Mouse (Mus musculus) cerebral cortex, adult 2 months (tissue): ENCODE measurements around the gene 8030411F24Rik.

Experiments used
- WGBS: fragments of 180-500 bp; shearing (Covaris S2); methylation state at CpG from one replicate; pipeline ENCODE4 v1.1.7; 2018; 5-methylcytosine and 5-hydroxymethylcytosine counted together

The 8030411F24Rik gene

DNA sequence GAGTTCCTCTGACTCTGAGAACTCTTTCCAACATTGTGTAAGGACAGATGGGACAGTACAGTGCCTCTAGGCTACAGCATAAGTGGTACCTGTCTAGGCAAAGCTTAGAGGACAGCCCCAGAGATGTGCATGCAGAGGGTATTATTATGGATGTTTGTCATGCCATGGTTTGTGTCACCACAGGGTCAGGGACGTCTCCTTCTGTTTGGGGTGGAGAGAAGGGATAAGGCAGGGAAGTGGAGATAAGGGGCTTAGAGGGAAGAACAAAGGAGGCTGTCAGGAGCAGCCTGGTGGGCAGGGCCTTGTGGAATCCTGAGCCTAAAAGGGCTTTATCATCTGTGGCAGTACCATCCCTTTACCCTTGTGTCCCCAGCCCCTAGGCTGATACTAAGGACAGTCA, at the start of gene 8030411F24Rik:
Gene 8030411F24Rik, plus strand, starts transcription at position 301 of the 400 bp plus-strand sequence.
- 24% methylated on average over 1 of the region's 1 CpGs for WGBS

DNA sequence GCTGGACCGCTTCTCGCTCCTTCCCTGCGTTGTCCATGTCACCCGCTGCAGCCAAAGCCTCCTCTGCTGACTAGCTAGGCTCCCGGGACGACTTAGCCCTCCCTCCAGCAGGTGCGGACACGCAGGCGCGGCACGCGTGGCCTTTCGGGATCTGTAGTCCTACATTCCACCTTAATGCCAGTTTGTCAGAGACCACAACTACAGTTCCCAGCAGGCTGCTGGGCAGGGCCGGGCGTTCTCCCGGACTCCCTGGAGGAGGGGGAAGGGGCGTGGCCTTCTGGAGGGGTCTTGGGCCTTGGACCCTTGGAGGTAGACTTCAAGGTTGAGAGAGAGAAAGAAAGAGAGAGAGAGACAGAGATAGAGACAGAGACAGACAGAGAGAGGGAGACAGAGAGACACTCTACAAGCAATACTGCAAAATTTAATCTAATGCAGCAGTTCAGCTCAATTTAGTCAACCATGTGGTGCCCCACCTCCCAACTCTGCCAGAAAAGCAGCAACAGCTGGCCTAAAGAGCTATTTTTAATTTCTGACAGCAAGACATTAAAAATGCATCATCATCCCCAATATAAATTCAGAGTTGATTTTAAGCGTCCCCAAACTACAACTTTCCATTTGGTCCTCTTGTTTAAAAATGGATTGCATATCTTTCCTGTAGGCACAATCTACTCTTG, 49.3 kb upstream of the 8030411F24Rik start, which contains the start of gene Napb:
Gene Napb, minus strand, starts transcription at position 141 of the 674 bp plus-strand sequence.
- 3% methylated on average over 18 of the region's 18 CpGs for WGBS

DNA sequence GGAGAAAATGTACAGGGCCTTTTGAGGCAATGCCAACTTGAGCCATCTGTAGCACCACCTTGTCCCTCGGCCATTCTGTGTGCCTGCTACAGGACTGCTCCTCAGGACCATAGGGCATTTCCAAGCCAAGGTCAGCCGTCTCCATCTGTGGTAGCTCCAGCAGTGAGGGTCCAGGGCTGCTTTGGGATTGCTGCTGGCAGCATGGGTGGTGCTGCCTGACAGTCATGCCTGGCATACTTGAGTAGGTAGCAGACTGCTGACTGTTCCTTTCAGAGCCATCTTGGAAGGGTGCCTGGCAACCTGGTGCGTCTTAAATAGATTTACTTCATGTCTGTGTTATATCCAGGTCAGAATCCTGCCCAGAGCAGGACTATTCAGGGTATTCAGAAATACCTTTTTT, 38.8 kb upstream of the 8030411F24Rik start:
- 34% methylated on average over 3 of the region's 3 CpGs for WGBS

DNA sequence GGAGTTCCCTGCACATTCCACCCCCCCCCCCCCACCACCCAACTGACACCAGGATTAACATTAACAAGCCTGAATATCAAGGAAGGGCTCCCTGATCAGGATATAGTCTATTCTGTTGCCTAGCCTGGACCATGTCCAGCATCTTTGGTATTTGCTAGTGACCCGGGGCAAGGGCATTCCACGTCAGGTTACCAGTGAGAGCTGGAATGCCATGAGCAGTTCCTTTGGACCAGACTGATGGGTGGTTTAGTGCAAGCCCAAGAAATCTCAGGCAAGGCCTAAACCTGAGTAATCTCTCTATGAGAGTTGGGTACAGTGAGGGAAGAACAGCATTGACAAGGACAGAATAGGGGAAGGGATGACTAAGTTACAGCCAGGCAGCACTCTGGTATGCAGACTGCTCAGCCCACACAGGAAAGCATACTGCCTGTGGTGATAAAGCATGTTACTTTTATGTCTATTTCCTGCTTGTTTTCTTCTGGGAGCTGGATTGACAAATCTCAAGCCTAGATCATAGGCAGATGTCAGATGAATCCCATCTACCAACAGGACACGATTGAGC, 37.9 kb upstream of the 8030411F24Rik start:
- WGBS = 77% methylated on average over 3 of the region's 3 CpGs

DNA sequence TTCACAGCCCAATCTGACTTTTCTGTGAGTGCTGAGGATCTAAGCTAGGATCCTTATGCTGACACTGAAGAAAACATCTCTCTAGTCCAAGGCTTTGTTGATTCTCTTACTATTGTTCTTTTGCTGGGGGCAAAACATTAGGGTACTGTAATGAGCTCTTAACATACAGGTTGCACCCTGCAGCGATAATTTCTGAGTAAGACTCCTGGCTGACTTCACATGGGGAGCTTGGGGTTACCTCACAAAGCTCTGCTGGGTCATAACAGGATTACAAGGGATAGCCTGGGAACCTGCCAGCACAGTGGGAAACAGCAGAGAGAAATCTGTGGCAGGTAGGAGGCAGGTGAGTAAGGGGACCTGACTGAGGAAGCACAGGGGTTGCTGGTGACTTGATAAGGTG, 31.8 kb upstream of the 8030411F24Rik start, which contains the start of gene Cstl1:
Gene Cstl1, plus strand, starts transcription at position 301 of the 400 bp plus-strand sequence.
- 84% methylated on average over 1 of the region's 1 CpGs for WGBS

DNA sequence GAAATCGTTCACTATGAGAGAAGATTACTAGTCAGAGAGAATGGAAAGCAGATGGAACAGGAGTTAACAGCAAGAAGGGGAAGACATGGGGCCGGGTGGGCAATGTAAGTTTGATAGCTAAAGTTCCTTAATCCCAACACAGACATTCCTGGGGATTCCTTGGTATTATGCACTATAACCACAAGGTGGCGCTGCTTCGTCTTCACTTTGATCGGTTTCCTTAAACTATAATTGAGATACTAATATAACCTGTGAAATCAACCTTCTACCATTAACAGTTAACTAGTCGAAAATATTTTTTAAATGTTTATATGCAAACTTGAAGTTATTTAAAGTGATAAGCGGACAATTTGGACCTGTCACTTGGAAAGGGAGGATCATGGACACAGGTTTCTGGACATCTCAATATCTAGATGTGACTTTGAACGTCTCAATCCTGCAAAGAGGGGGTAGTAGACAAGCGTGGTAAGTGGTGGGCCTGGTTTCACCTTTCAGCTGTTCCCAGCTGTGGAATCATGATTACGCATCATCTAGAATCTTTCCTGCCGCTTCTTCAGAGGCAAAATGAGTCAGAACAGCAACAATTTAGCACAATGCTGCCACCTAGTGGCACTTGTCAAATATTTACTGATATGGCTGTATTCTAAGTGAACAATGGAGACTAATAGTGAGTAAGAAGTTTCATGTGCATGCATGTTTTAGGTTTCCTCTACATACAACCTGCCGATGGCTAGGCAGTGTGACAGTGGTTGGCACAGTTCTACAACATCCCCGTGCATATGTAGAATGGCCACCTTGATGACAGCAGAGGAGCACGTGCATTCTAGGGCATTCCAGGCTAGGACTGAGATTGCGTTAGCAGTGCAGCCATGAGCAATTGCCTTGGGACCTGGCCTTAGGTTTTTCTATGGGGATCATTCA, 29.7 kb upstream of the 8030411F24Rik start:
- WGBS = 14% methylated on average over 15 of the region's 15 CpGs

DNA sequence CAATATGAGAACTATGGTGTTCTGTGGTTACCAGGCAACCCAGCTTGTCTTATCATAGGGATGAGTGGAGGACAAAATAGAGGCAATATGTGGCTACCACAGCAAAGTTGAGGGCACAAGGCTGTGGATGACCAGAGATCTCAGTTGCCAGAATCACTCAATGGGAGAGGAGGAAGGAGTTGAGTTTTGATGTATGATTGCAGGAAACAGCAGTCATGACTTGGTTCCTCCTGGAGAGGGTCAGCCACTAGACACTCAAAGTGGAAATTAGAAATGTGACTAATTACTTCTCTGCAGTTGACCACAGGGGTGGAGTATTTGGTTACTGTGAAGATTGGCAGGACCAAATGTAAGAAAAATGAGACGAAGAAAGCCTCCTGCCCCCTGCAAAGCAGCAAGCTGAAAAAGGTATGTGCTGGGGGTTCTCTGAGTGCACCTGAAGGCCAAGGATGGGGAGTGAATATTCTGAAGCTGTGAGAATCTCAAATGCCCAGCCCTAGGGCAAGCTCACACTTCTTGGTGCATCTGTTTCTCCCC, 27.4 kb upstream of the 8030411F24Rik start:
- WGBS = 74% methylated on average over 1 of the region's 1 CpGs

DNA sequence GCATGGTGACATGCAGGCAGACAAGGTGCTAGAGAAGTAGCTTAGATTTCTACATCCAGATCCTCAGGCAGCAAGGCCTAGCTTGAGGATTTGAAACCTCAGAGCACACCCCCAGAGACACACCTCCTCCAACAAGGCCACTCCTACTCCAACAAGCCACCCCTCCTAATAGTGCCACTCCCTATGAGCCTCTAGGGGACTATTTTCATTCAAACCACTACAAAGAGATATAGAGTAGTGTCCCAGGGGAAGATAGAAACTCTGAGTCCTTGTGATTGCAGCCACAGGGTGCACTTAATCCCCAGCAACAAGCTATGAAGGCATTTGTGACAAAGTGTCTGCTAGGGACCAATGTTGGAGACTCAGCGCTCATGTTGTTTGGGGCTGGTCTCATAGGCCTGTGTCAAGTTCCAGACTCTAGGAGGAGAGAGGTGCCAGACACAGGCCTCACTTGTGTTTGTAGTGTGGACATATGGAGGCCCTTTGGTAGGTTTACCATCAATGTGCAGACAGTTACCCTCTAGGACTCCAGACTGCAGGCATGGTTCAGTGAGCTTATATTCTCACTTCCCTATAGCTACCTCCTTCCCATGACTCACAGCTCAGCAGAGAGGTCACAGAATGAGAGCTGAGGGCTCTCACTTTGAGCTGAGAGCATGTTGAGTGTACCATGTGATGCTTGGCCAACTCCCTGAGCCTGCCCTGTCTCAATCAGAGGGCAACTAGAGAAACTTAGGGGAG, 18.0 kb upstream of the 8030411F24Rik start:
- 97% methylated on average over 1 of the region's 1 CpGs for WGBS

DNA sequence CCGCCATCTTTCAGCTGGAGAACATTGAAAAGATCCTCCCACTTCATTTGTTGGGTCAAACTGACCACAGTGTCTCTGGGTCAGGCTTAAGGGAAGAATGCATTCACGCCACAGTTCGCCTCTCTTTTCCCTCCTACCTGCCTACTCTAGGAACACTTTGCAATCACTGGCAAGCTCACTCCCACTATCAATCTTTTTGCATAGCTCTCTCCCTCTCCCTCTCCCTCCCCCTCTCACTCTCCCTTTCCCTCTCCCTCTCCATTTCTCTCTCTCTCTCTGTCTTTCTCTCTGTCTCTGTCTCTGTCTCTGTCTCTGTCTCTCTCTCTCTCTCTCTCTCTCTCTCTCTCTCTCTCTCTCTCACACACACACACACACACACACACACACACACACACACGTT, 10.4 kb upstream of the 8030411F24Rik start, which contains the start of gene Cst11:
Gene Cst11, minus strand, starts transcription at position 101 of the 400 bp plus-strand sequence.
- WGBS = 85% methylated on average over 4 of the region's 4 CpGs

DNA sequence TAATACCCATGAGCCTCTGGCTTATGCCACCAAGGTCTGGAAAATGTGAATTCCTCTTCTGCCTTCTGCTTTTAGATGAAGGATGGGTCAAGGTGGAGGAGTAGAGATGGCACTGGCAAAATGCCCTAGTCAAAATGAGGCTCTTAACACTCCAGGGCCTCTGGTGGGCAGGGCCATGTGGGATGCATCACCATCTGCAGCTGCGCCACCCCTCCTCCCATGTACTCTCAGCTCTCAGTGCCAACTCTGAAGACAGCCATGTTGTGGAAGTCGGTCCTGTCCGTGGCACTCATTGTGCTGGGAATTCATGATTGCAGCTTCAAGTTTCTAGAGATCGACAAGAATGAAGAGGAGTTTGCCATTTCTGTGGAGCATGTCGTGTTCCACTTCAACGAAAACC, 7.3 kb downstream of the 8030411F24Rik start, which contains the start of gene Cst12:
Gene Cst12, plus strand, starts transcription at position 220 of the 400 bp plus-strand sequence.
- WGBS = 88% methylated on average over 6 of the region's 6 CpGs

DNA sequence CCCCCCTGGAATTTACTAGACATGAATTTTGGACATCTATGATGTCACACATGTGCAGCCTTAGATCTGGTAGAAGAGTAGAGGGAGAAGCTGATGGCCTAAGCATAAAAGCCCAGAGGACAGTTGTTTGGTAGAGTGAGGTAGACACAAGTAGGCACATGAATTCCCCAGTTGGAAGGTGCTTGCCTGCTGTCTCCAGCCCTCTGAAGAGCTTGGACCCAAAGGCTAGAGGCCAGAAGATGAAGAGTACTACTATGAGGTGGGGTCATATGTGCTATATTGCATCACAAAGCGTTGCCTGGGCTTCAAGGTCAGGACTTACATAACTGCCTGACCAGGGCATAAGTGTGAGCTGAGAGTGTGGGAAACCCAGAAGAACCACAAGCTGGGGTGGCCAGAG, 16.7 kb downstream of the 8030411F24Rik start, which contains the start of gene Cst8:
Gene Cst8, plus strand, starts transcription at position 301 of the 400 bp plus-strand sequence.
- 88% methylated on average over 1 of the region's 1 CpGs for WGBS

DNA sequence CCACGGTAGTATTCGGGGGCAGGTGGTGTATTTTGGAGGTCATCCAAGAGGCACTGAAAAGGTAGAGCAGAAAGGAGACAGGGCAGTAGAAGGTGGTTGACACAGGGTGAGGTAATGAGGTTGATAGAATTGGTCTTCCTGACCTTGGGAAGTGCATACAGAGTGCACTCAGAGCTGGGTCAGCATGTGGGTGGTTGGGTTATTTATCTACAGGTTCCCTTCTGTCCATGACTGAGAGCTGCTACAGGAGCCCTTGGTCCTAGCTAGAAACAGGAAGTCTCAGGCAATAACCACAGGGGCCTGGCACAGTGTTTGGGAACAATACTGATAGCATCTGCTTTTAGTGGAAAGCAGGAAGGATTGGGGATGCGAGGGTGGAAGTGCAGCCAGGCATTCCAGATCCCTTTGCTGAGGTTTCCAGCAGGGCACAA, 19.7 kb downstream of the 8030411F24Rik start:
- 43% methylated on average over 3 of the region's 3 CpGs for WGBS

DNA sequence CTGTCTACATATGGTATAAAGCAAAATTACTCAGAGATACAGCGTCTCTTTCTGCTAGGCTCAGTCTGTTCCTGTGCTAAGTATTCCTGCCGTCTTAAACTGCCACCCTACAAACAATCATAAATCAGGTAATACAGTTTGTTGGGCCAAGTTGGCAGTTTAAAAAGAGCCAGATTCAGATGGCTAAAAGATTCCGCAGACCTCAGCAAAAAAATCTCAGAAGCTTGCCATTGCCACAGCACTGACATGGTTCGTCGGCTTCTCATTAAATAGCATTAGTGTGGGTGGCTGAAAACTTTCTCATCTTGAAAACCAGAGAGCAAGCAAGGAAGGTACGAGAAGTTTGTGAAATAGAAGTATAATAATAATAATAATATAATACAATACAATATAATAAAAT, 24.9 kb downstream of the 8030411F24Rik start:
- WGBS = 72% methylated on average over 6 of the region's 6 CpGs

DNA sequence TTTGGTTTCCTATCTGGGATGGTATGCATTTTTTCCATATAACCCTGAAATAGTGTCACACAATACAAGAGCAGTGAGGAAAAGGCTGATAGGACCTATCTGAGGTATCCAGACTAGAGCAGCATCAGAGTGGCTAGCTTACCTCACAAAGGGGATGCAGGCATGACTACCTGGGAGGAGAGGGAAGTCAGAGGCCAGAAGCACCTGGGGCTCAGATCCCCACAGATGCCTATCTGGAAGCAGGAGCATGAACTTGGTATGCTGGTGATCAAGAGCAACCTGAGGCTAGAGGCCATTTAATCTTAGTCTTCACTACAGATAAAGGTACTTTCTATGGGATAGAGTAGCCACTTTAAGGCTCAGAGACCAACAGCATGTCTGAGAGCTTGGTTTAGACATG, 38.1 kb downstream of the 8030411F24Rik start, which contains the start of gene Cst13:
Gene Cst13, plus strand, starts transcription at position 173 of the 400 bp plus-strand sequence.

DNA sequence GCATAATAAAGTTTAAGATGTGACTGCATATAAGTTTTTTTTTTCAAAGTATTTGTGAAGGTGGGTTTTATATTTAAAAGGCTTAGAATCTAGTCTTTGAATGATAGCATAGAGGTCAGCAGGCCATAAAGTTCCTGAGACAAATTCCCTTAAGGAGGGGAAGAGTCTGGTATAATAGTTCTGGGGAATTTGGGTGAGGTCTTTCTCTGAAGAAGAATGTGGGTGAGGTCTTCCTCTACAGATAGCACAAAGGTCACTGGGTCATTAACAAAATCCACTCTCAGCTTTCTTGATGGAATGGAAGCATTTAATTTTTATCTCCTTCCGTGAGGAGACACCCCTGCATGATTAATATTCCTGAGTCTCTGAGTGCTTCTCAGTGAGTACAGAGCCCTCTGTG, 44.2 kb downstream of the 8030411F24Rik start:
- 72% methylated on average over 1 of the region's 1 CpGs for WGBS

DNA sequence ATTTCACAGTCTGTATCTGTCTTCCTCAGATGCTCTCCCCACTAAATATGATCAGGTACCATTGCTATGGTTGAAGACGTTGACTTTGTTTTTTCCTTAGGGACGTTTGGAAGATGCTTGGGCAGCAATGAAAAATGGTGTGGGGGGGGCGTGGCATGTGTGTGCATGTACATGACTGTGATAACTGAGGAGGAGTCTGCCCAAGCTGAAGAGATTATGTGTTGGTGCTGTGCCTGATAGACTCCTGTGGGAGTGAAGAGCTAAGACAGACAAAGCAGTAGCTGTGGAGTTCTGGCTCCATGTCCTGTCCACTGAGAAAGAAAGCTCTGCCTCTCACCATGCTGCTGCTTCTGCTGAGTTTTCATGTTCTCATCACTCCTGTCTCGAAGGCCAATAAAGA, 53.1 kb downstream of the 8030411F24Rik start, which contains the start of gene Cst9:
Gene Cst9, plus strand, starts transcription at position 236 of the 400 bp plus-strand sequence.
- 76% methylated on average over 4 of the region's 4 CpGs for WGBS
